Mouse (Mus musculus) stomach, postnatal 0 days (tissue): Measurements from ENCODE around the gene Rogdi. TPM values are rescaled to one million over a fixed set of nuclear protein-coding genes. Genes with fewer than 3 reads are reported as not detected.

ENCODE experiments used
- ATAC-seq: fragments of 200-750 bp; cut with Nextera tagmentation; 2 replicates; pipeline ENCODE4 v1.8.0; 2017; ENCODE audit not compliant: low FRiP score, low TSS enrichment
- DNase-seq: peaks from one replicate; pipeline ENCODE4 v3.0.0-alpha.2; 2016; ENCODE audit warnings: low spot score
- H3K27ac ChIP-seq: fragments of 300-500 bp; sonication (generic); replicated peaks from 2 replicates; pipeline ENCODE4 v1.5.1; 2014; ENCODE audit warnings: mild to moderate bottlenecking, control low read depth
- H3K27me3 ChIP-seq: fragments of 300-500 bp; sonication (generic); 2 replicates; pipeline ENCODE4 v1.6.1; 2014; ENCODE audit warnings: low read length; ENCODE audit not compliant: control insufficient read depth, insufficient read depth
- H3K36me3 ChIP-seq: fragments of 300-500 bp; sonication (generic); 2 replicates; pipeline ENCODE4 v1.6.1; 2014; ENCODE audit warnings: low read length, mixed read lengths; ENCODE audit not compliant: control insufficient read depth, insufficient read depth
- H3K4me1 ChIP-seq: fragments of 300-500 bp; sonication (generic); replicated peaks from 2 replicates; pipeline ENCODE4 v1.6.1; 2014; ENCODE audit warnings: antibody characterized with exemption; ENCODE audit not compliant: control insufficient read depth, insufficient read depth
- H3K4me2 ChIP-seq: fragments of 300-500 bp; sonication (generic); replicated peaks from 2 replicates; pipeline ENCODE4 v1.6.1; 2014; ENCODE audit warnings: low read depth, mild to moderate bottlenecking, control low read depth, moderate library complexity
- H3K4me3 ChIP-seq: fragments of 300-500 bp; sonication (generic); 2 replicates; pipeline ENCODE4 v1.5.1; 2014; ENCODE audit warnings: low read depth, low read length, control low read depth
- H3K9ac ChIP-seq: fragments of 300-500 bp; sonication (generic); 2 replicates; pipeline ENCODE4 v1.6.1; 2014; ENCODE audit warnings: mild to moderate bottlenecking, low read length, control low read depth, mixed read lengths
- H3K9me3 ChIP-seq: fragments of 300-500 bp; sonication (generic); 2 replicates; pipeline ENCODE4 v1.6.1; 2016; ENCODE audit warnings: low read length; ENCODE audit not compliant: control insufficient read depth
- CTCF ChIP-seq: IDR thresholded peaks from 2 replicates; pipeline ENCODE4 v1.5.1; 2016; ENCODE audit warnings: antibody characterized with exemption, low read depth, mild to moderate bottlenecking, moderate library complexity
- EP300 ChIP-seq: optimal IDR thresholded peaks from 2 replicates; pipeline ENCODE3; 2016; ENCODE audit warnings: antibody characterized with exemption
- WGBS: fragments of 180-500 bp; shearing (Covaris S2); extraction: QIAGEN DNeasy Blood & Tissue Kit; methylation state at CpG from one replicate; pipeline ENCODE4 v1.1.7; 2014; 5-methylcytosine and 5-hydroxymethylcytosine counted together
- polyA plus RNA-seq: library from polyadenylated mRNA; unstranded; fragments of >200 nt; fragmentation: Nextera tagmentation; extraction: Ambion mirVana; gene quantifications from 2 replicates; pipeline ENCODE4 v1.2.1, GENCODE M21; 2015

The Rogdi gene
- polyA plus RNA-seq, 1 experiment from 2014 or later, result 36.6 TPM

DNA sequence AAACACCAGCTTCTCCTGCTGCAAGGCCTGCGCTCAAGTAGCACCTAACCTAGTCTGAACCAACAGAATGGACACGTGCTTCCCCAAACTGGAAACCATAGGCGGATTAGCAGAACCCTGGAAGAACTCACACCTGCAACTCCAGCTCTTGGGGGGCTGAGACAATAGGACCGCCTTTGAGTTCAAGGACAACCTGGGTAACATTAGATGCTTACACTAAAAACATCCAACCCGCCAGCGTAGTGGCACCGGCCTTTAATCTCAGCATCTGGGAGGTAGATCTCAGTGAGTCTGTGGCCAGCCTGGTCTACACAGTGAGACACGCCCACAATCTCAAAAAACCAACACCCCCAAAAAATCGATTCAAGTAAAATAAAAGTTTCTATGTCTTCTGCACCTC is 50.0 kb downstream of the Rogdi start:
- WGBS, result 36% methylated on average over 9 of the region's 9 CpGs
- ATAC-seq (no peak), DNase-seq (no peak)
- peak overlapping the region; percentile 85 for H3K4me2 ChIP-seq
- peaks cover 3% of the 10 kb centered on the region; the same call in 1 of the 2 replicates for H3K4me1 ChIP-seq
- H3K36me3 ChIP-seq, result no peaks in the 10 kb centered on the region
- TF ChIP-seq CTCF (no peak), EP300 (no peak)
- H3K9me3 ChIP-seq, result no peaks in the 10 kb centered on the region
- H3K4me3 ChIP-seq, result peak overlapping the region; percentile 89
- H3K27ac ChIP-seq, result no peak overlapping the region; the same call in 1 of the 2 replicates
- no peaks in the 10 kb centered on the region for H3K27me3 ChIP-seq
- peak overlapping the region; percentile 86 for H3K9ac ChIP-seq

DNA sequence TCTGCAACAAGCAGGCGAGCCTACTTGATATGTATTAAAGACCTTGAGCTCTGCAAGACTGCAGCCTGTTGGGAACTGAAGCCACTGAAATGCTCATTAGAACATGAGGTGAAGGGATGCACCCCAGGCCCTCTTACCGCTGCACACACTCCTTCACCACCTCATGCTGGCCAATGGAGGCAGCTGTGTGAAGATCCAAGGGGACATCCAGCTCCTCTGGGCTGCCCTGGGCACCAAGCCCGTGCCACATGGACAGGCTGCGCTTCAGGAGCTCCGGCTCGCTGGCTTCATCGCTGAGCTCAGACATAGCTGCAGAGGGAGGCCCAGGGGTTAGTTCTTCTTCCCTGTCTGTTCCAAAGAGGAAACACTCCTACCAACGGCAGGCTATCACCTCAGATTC is 53.1 kb downstream of the Rogdi start:
- DNase-seq (no peak), ATAC-seq (no peak)
- H3K4me2 ChIP-seq, result no peak overlapping the region
- TF ChIP-seq CTCF (no peak), EP300 (no peak)
- peaks cover 3% of the 10 kb centered on the region; the same call in 1 of the 2 replicates for H3K4me1 ChIP-seq
- no peaks in the 10 kb centered on the region for H3K27me3 ChIP-seq
- no peak overlapping the region for H3K27ac ChIP-seq
- peaks cover 7% of the 10 kb centered on the region; the same call in 1 of the 2 replicates for H3K36me3 ChIP-seq
- 88% methylated on average over 8 of the region's 8 CpGs for WGBS
- no peaks in the 10 kb centered on the region for H3K9me3 ChIP-seq
- no peak overlapping the region for H3K4me3 ChIP-seq
- no peak overlapping the region for H3K9ac ChIP-seq

Other genes starting within 250 kb of the Rogdi start
- 35.4 and 38.8 TPM in 2 replicates for gene Cdip1, start 223.3 kb downstream of the Rogdi start, polyA plus RNA-seq
- 0.23 and 0.32 TPM in 2 replicates for gene 4930562C15Rik, start 178.1 kb downstream of the Rogdi start, polyA plus RNA-seq
- 32.1 and 40.0 TPM in 2 replicates for gene Ubald1, start 133.2 kb downstream of the Rogdi start, polyA plus RNA-seq
- 43.0 and 44.0 TPM in 2 replicates for gene Mgrn1, start 127.3 kb downstream of the Rogdi start, polyA plus RNA-seq
- gene Nudt16l1, start 74.8 kb downstream of the Rogdi start, polyA plus RNA-seq, result 92.9 and 93.6 TPM in 2 replicates
- gene Anks3, start 49.3 kb downstream of the Rogdi start, polyA plus RNA-seq, result 21.6 and 22.7 TPM in 2 replicates
- not detected in 2 replicates for gene Sept12, start 15.7 kb downstream of the Rogdi start, polyA plus RNA-seq
- gene Smim22, start 6.3 kb downstream of the Rogdi start, polyA plus RNA-seq, result 112 and 114 TPM in 2 replicates
- 64.8 and 65.2 TPM in 2 replicates for gene Glyr1, start 36.3 kb upstream of the Rogdi start, polyA plus RNA-seq
- gene Ubn1, start 36.5 kb upstream of the Rogdi start, polyA plus RNA-seq, result 9.1 and 9.3 TPM in 2 replicates
- 61.5 and 66.2 TPM in 2 replicates for gene Ppl, start 118.9 kb upstream of the Rogdi start, polyA plus RNA-seq
- gene Sec14l5, start 133.6 kb upstream of the Rogdi start, polyA plus RNA-seq, result 0.04 TPM in 2 replicates
- 11.2 and 13.0 TPM in 2 replicates for gene Nagpa, start 190.5 kb upstream of the Rogdi start, polyA plus RNA-seq
- gene AU021092, start 208.7 kb upstream of the Rogdi start, polyA plus RNA-seq, result 11.8 and 13.1 TPM in 2 replicates
- gene Alg1, start 220.1 kb upstream of the Rogdi start, polyA plus RNA-seq, result 23.0 and 23.4 TPM in 2 replicates
- 28.5 and 29.1 TPM in 2 replicates for gene Eef2kmt, start 242.4 kb upstream of the Rogdi start, polyA plus RNA-seq